In genomic region chr10:76832841-76833240, GRCm38 (mm10) we compare ENCODE assay signal across 20 mouse cellular contexts.
"Had no signal": no experiment of that assay in that cellular context is flagged by ENCODE, and none has a peak within 500 bp of the region (broad histone marks: within the 10 kb centered on the region; RNA-seq: fewer than 3 reads in every experiment).

No protein-coding gene starts in this region.

- H3K27ac ChIP-seq: lung, embryonic 15.5 days; macrophage; midbrain, embryonic 13.5 days; midbrain, embryonic 15.5 days; neural tube, embryonic 13.5 days had no signal

- H3K36me3 ChIP-seq: lung, embryonic 15.5 days; midbrain, embryonic 13.5 days; midbrain, embryonic 15.5 days had no signal

- H3K4me1 ChIP-seq: lung, embryonic 15.5 days had no signal

- H3K9me3 ChIP-seq: lung, embryonic 15.5 days; midbrain, embryonic 13.5 days; midbrain, embryonic 15.5 days; neural tube, embryonic 13.5 days had no signal

- H3K9ac ChIP-seq: liver, postnatal 0 days; lung, embryonic 15.5 days; midbrain, embryonic 13.5 days; midbrain, embryonic 15.5 days; neural tube, embryonic 13.5 days had no signal

- DNase-seq: liver, postnatal 0 days; lung, adult 2 months; lung, postnatal 14 days; lung, postnatal 36 days; retina, postnatal 1 day; right cerebral cortex, adult 18-20 months; right cerebral cortex, postnatal 25 days; right cerebral cortex, postnatal 4 days; spleen, adult 18-20 months; thymus, adult 18-20 months; thymus, postnatal 14 days; thymus, postnatal 36 days had no signal

- ATAC-seq: liver, postnatal 0 days; lung, postnatal 0 days; midbrain, embryonic 13.5 days; midbrain, embryonic 15.5 days had no signal

- H3K27me3 ChIP-seq: lung, embryonic 15.5 days; midbrain, embryonic 13.5 days; midbrain, embryonic 15.5 days; neural tube, embryonic 13.5 days had no signal

- H3K4me2 ChIP-seq: lung, embryonic 15.5 days; midbrain, embryonic 11.5 days; midbrain, embryonic 13.5 days; midbrain, embryonic 15.5 days; neural tube, embryonic 13.5 days had no signal

- H3K4me3 ChIP-seq: lung, embryonic 15.5 days; megakaryocyte, embryonic 14.5 days; midbrain, embryonic 13.5 days; midbrain, embryonic 15.5 days; neural tube, embryonic 13.5 days had no signal
